Mouse (Mus musculus): ENCODE measurements around the gene Aldh18a1. TPM values are rescaled to one million over a fixed set of nuclear protein-coding genes. Genes with fewer than 3 reads are reported as not detected.
A peak's percentile ranks its signal among the peaks of the same experiment; 100 is the strongest.
"Not testable (repeated sequence)": the region's sequence is repeated elsewhere in the genome, so short reads cannot be mapped to it uniquely, and the experiment has no call there.

The Aldh18a1 gene
- polyA plus RNA-seq, 1 experiment from 2014 or later: 51.4 TPM

- Histone ChIP-seq H3K9ac (peak within 1 kb of the TSS; percentile 80), H3K4me3 (peak within 1 kb of the TSS; percentile 75), H3K9me3 (no peaks in the 10 kb centered on the region), H3K4me1 (replicated peaks) (peaks cover 18% of the 10 kb centered on the region), H3K4me2 (peak within 1 kb of the TSS; percentile 83), H3K27ac (replicated peaks) (peak within 1 kb of the TSS; percentile 73), H3K36me3 (peaks cover 14% of the 10 kb centered on the region), H3K27me3 (no peaks in the 10 kb centered on the region)
- peak; percentile 100 for ATAC-seq (ENCODE audit: low FRiP score, low read depth)
- WGBS: under 1% methylated on average over 45 of the region's 45 CpGs
Observed at GRCm38 (mm10) chr19:40611830-40612506, 23.7 kb upstream of the Aldh18a1 start, which contains the start of the genes Tctn3 and Entpd1. Gene Tctn3, minus strand, starts transcription at chr19:40612233. Gene Entpd1, plus strand, starts transcription at chr19:40612366.

GRCm38 (mm10) chr19:40607676-40608075, 19.4 kb upstream of the Aldh18a1 start:
- no peaks in the 10 kb centered on the region for H3K9me3 ChIP-seq
- H3K36me3 ChIP-seq: peaks cover 46% of the 10 kb centered on the region
- H3K9ac ChIP-seq: no peak overlapping the region
- peaks cover 18% of the 10 kb centered on the region for H3K4me1 ChIP-seq (replicated peaks)
- 94% methylated on average over 6 of the region's 6 CpGs for WGBS
- H3K4me2 ChIP-seq: no peak overlapping the region
- H3K27me3 ChIP-seq: no peaks in the 10 kb centered on the region
- ATAC-seq (ENCODE audit: low FRiP score, low read depth): no peak
- H3K4me3 ChIP-seq: no peak overlapping the region
- H3K27ac ChIP-seq (replicated peaks): no peak overlapping the region

GRCm38 (mm10) chr19:40605189-40605588, 16.9 kb upstream of the Aldh18a1 start:
- Histone ChIP-seq H3K4me1 (replicated peaks) (0 out of 2 replicates have a peak, but pooled peaks cover 1% of the 10 kb centered on the region), H3K27ac (replicated peaks) (no peak overlapping the region), H3K9me3 (no peaks in the 10 kb centered on the region), H3K4me2 (no peak overlapping the region), H3K36me3 (peaks cover 55% of the 10 kb centered on the region), H3K4me3 (no peak overlapping the region), H3K9ac (no peak overlapping the region), H3K27me3 (no peaks in the 10 kb centered on the region)
- no peak for ATAC-seq (ENCODE audit: low FRiP score, low read depth)
- WGBS: 96% methylated on average over 9 of the region's 9 CpGs

GRCm38 (mm10) chr19:40601870-40602269, 13.6 kb upstream of the Aldh18a1 start:
- no peak overlapping the region for H3K9ac ChIP-seq
- no peak for ATAC-seq (ENCODE audit: low FRiP score, low read depth)
- H3K4me2 ChIP-seq: no peak overlapping the region
- 93% methylated on average over 3 of the region's 3 CpGs for WGBS
- H3K27me3 ChIP-seq: no peaks in the 10 kb centered on the region
- no peaks in the 10 kb centered on the region for H3K4me1 ChIP-seq (replicated peaks)
- H3K9me3 ChIP-seq: no peaks in the 10 kb centered on the region
- peaks cover 47% of the 10 kb centered on the region for H3K36me3 ChIP-seq
- no peak overlapping the region for H3K4me3 ChIP-seq
- no peak overlapping the region for H3K27ac ChIP-seq (replicated peaks)

- H3K36me3 ChIP-seq: peaks cover 42% of the 10 kb centered on the region
- H3K4me1 ChIP-seq (replicated peaks); H3K27ac ChIP-seq (replicated peaks); H3K4me2 ChIP-seq; ATAC-seq (ENCODE audit: low FRiP score, low read depth); H3K4me3 ChIP-seq; H3K9ac ChIP-seq; H3K27me3 ChIP-seq; H3K9me3 ChIP-seq: not testable (repeated sequence)
- 93% methylated on average over 5 of the region's 5 CpGs for WGBS
Observed at GRCm38 (mm10) chr19:40600846-40601245, 12.6 kb upstream of the Aldh18a1 start.

- no peak overlapping the region for H3K4me3 ChIP-seq
- H3K4me1 ChIP-seq (replicated peaks): no peaks in the 10 kb centered on the region
- no peak overlapping the region for H3K9ac ChIP-seq
- WGBS: 87% methylated on average over 8 of the region's 8 CpGs
- H3K4me2 ChIP-seq: no peak overlapping the region
- peaks cover 21% of the 10 kb centered on the region; the same call in 1 of the 2 replicates for H3K36me3 ChIP-seq
- no peaks in the 10 kb centered on the region for H3K9me3 ChIP-seq
- no peaks in the 10 kb centered on the region for H3K27me3 ChIP-seq
- no peak for ATAC-seq (ENCODE audit: low FRiP score, low read depth)
- H3K27ac ChIP-seq (replicated peaks): no peak overlapping the region
Observed at GRCm38 (mm10) chr19:40595831-40596230, 7.6 kb upstream of the Aldh18a1 start.

- Histone ChIP-seq H3K4me1 (replicated peaks) (no peaks in the 10 kb centered on the region), H3K27me3 (no peaks in the 10 kb centered on the region), H3K36me3 (peaks cover 18% of the 10 kb centered on the region; the same call in 1 of the 2 replicates), H3K9ac (no peak overlapping the region), H3K4me3 (no peak overlapping the region), H3K4me2 (no peak overlapping the region), H3K9me3 (no peaks in the 10 kb centered on the region), H3K27ac (replicated peaks) (no peak overlapping the region)
- 90% methylated on average over 3 of the region's 3 CpGs for WGBS
- ATAC-seq (ENCODE audit: low FRiP score, low read depth): no peak
Observed at GRCm38 (mm10) chr19:40595231-40595630, 7.0 kb upstream of the Aldh18a1 start.

- WGBS: under 1% methylated on average over 10 of the region's 10 CpGs
- no peaks in the 10 kb centered on the region for H3K27me3 ChIP-seq
- H3K4me3 ChIP-seq: peak overlapping the region; percentile 91
- peaks cover 6% of the 10 kb centered on the region; the same call in 1 of the 2 replicates for H3K36me3 ChIP-seq
- H3K4me1 ChIP-seq (replicated peaks): peaks cover 20% of the 10 kb centered on the region
- ATAC-seq (ENCODE audit: low FRiP score, low read depth): no peak
- no peak overlapping the region for H3K9ac ChIP-seq
- peak overlapping the region; percentile 91 for H3K4me2 ChIP-seq
- peak overlapping the region; percentile 85 for H3K27ac ChIP-seq (replicated peaks)
- no peaks in the 10 kb centered on the region for H3K9me3 ChIP-seq
Observed at GRCm38 (mm10) chr19:40589530-40589880, 1.2 kb upstream of the Aldh18a1 start.

- peak; percentile 75 for ATAC-seq (ENCODE audit: low FRiP score, low read depth)
- under 1% methylated on average over 18 of the region's 18 CpGs for WGBS
- peaks cover 2% of the 10 kb centered on the region; the same call in 1 of the 2 replicates for H3K36me3 ChIP-seq
Observed at GRCm38 (mm10) chr19:40588847-40589529, 725 bp upstream of the Aldh18a1 start.

GRCm38 (mm10) chr19:40587491-40588292, 571 bp downstream of the Aldh18a1 start:
- H3K9me3 ChIP-seq: no peaks in the 10 kb centered on the region
- H3K4me3 ChIP-seq: peak overlapping the region; percentile 91
- no peaks in the 10 kb centered on the region for H3K36me3 ChIP-seq
- peak; percentile 78 for ATAC-seq (ENCODE audit: low FRiP score, low read depth)
- H3K4me2 ChIP-seq: peak overlapping the region; percentile 91
- 3% methylated on average over 29 of the region's 30 CpGs for WGBS
- peak overlapping the region; percentile 82 for H3K27ac ChIP-seq (replicated peaks)
- peak overlapping the region; percentile 89 for H3K9ac ChIP-seq
- peaks cover 20% of the 10 kb centered on the region for H3K4me1 ChIP-seq (replicated peaks)
- H3K27me3 ChIP-seq: no peaks in the 10 kb centered on the region

More at GRCm38 (mm10) chr19:40588847-40589529, 725 bp upstream of the Aldh18a1 start:
- peak overlapping the region; percentile 85 for H3K27ac ChIP-seq (replicated peaks)
- H3K27me3 ChIP-seq: no peaks in the 10 kb centered on the region
- H3K4me1 ChIP-seq (replicated peaks): peaks cover 20% of the 10 kb centered on the region
- peak overlapping the region; percentile 91 for H3K4me2 ChIP-seq
- peak overlapping the region; percentile 58 for H3K9ac ChIP-seq
- H3K4me3 ChIP-seq: peak overlapping the region; percentile 91
- H3K9me3 ChIP-seq: no peaks in the 10 kb centered on the region

- Histone ChIP-seq H3K27me3 (no peaks in the 10 kb centered on the region), H3K9ac (no peak overlapping the region), H3K4me1 (replicated peaks) (peaks cover 20% of the 10 kb centered on the region), H3K27ac (replicated peaks) (no peak overlapping the region), H3K36me3 (no peaks in the 10 kb centered on the region), H3K9me3 (no peaks in the 10 kb centered on the region), H3K4me2 (peak overlapping the region; percentile 91), H3K4me3 (peak overlapping the region; percentile 91)
- ATAC-seq (ENCODE audit: low FRiP score, low read depth): no peak
- 60% methylated on average over 7 of the region's 7 CpGs for WGBS
Observed at GRCm38 (mm10) chr19:40586908-40587307, 1.4 kb downstream of the Aldh18a1 start.

All from hindbrain, embryonic 15.5 days (tissue).